Mouse (Mus musculus) liver, postnatal 0 days (tissue): Measurements from ENCODE around the gene Col4a5.

Experiments used
- CTCF ChIP-seq: sonication (generic); IDR thresholded peaks from 2 replicates; pipeline ENCODE4 v1.5.1; 2016; ENCODE audit warnings: antibody characterized with exemption, low read depth
- EP300 ChIP-seq: IDR thresholded peaks from 2 replicates; pipeline ENCODE4 v1.6.1; 2016; ENCODE audit warnings: antibody characterized with exemption, low read depth, mild to moderate bottlenecking

GRCm38 (mm10) chrX:141436780-141437179 lies 38.4 kb upstream of the Col4a5 start:
- TF ChIP-seq CTCF (no peak), EP300 (no peak)
